Mouse (Mus musculus) fat pad, adult 2 months (tissue): ENCODE measurements around the gene Srp68.
"Not testable (repeated sequence)": the region's sequence is repeated elsewhere in the genome, so short reads cannot be mapped to it uniquely, and the experiment has no call there.

Experiments
- DNase-seq: peaks from one replicate; pipeline ENCODE4 v3.0.0-alpha.2; 2011; ENCODE audit warnings: low read depth, low spot score; ENCODE audit errors: extremely low read depth

Gene Srp68

GRCm38 (mm10) chr11:116283982-116284381, 10.0 kb upstream of the Srp68 start:
- no peak for DNase-seq

DNA sequence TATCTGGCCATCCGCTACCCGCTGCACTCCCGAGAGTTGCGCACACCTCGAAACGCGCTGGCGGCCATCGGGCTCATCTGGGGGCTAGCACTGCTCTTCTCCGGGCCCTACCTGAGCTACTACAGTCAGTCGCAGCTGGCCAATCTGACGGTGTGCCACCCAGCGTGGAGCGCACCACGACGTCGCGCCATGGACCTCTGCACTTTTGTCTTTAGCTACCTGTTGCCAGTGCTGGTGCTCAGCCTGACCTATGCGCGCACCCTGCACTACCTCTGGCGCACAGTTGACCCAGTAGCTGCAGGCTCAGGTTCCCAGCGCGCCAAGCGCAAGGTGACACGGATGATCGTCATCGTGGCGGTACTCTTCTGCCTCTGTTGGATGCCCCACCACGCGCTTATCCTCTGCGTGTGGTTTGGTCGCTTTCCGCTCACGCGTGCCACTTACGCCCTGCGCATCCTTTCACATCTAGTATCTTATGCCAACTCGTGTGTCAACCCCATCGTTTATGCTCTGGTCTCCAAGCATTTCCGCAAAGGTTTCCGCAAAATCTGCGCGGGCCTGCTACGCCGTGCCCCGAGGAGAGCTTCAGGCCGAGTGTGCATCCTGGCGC, 9.0 kb upstream of the Srp68 start:
- no peak for DNase-seq

DNA sequence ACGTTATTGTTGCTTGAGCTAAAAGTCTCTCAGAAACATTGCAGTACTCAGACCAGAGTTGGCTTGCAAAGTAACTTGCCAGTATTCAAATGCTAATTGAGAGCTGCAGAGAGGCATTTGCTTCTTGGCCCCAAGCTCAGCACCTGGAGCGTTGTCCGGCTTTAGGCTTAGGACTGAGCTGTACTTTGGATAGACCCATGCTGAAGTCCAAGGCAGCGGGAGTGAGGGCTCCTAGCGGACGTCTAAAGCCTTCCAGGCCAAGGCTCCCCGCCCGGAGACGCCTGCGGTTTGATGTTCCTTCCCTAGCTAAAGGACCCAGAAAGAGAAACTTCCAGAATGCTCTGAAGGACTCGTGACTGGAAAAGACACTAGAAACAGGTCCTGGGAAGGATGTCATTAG, 8.1 kb upstream of the Srp68 start:
- no peak for DNase-seq

DNA sequence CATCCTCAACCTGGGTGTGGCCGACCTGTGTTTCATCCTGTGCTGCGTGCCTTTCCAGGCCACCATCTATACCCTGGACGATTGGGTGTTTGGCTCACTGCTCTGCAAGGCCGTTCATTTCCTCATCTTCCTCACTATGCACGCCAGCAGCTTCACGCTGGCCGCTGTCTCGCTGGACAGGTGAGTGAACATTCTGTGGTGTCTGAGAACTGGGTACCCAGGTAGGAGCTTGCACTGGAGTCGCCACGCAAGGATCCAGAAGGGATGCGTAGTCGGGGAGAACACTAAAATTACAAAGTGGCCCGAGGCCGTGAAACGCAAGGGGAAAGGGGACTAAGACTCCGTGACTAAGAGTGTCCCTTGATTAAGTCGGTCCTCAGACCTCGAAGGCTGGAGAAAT, 7.7 kb upstream of the Srp68 start:
- no peak for DNase-seq

- no peak for DNase-seq
Observed at GRCm38 (mm10) chr11:116280751-116281663, 7.0 kb upstream of the Srp68 start, which contains the start of gene Galr2. Gene Galr2 (plus strand): TSS chr11:116280939.

DNA sequence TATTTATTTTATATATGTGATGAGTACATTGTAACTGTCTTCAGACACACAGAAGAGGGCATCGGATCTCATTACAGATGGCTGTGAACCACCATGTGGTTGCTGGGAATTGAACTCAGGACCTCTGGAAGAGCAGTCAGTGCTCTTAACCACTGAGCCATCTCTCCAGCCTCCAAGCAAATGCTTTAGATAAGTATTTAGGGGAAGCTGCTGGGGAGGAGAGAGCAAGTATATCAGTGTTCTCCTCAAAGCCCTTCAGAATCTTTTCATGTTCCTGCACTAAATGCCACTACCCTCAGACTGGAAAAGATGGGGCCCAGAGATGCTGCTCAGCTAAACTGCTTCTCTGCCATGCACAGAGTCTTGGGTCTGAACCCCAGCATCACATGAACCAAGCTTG, 3.2 kb upstream of the Srp68 start:
- DNase-seq = not testable (repeated sequence)

DNA sequence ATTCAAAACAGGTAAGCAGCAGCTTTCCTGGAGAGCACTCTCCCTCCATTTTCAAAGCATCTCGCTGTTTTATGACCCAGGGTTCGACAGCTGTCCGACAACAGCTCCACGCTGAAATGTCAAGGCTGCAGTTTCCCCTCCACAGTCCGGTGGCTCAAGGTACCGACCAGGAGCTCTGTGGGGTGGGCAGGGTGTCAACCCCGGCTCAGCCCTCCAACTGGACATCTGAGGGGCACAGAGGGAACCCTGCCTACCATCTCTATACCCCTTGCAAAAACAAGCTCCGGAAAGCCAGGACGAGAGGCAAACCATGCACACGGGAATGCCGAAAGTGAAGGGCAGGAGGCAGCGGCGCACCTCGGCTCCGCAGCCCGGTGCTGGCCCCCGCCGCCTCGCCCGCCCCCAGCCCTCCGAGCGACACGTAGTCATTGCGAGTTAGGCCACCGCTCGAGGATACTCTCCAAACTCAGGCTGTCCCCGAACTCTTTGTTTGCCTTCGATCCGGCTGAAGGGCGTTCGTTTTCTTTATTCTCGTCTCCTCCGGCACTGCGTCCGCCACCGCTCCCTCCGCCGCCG, 460 bp downstream of the Srp68 start:
- no peak for DNase-seq

- no peak for DNase-seq
Observed at GRCm38 (mm10) chr11:116272589-116273468, 1.2 kb downstream of the Srp68 start.

- DNase-seq = no peak
Observed at GRCm38 (mm10) chr11:116269560-116269959, 4.5 kb downstream of the Srp68 start.

DNA sequence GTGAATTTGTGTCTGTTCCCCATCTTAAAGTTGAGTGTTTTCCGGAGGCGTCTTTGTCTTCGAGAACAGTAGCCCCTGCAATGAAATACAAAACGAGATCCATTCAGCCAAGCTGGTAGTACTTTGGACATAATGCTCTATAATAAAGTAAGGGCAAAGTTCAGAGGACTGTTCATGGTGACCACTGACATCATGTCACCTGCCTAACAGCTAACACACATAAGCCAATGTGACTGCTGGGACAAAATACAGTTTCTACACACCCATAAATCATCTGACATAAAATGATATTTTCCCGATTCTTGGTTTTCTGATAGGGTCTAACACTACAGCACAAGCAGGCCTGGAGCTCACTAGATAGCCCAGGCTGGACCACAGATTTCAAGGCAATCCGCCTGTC, 5.7 kb downstream of the Srp68 start:
- no peak for DNase-seq

GRCm38 (mm10) chr11:116267637-116268036, 6.4 kb downstream of the Srp68 start:
- no peak for DNase-seq

GRCm38 (mm10) chr11:116265850-116266249, 8.2 kb downstream of the Srp68 start:
- no peak for DNase-seq

GRCm38 (mm10) chr11:116265352-116265751, 8.7 kb downstream of the Srp68 start:
- no peak for DNase-seq

DNA sequence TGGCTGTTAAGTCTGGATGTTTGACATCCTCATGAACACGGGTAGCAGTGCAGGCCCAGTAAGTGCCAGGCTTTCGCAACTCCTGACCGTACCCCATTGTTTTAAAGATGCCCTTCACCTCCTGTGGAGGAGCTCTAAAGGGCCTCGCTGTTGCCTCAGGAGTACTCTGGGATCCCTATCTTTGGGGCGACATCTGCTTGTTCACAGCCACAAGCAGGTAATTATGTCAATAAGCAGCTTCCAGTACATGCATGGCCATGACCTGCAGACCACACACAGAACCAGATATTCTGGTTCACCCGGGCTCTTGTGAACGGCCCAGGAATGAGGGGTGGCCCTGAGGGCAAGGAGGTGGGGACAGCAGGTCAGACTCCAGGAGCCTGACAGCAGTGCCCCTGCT, 13.8 kb downstream of the Srp68 start:
- peak; percentile 54 for DNase-seq

- no peak for DNase-seq
Observed at GRCm38 (mm10) chr11:116259461-116259860, 14.6 kb downstream of the Srp68 start.

- DNase-seq = no peak
Observed at GRCm38 (mm10) chr11:116255982-116256675, 17.9 kb downstream of the Srp68 start.

DNA sequence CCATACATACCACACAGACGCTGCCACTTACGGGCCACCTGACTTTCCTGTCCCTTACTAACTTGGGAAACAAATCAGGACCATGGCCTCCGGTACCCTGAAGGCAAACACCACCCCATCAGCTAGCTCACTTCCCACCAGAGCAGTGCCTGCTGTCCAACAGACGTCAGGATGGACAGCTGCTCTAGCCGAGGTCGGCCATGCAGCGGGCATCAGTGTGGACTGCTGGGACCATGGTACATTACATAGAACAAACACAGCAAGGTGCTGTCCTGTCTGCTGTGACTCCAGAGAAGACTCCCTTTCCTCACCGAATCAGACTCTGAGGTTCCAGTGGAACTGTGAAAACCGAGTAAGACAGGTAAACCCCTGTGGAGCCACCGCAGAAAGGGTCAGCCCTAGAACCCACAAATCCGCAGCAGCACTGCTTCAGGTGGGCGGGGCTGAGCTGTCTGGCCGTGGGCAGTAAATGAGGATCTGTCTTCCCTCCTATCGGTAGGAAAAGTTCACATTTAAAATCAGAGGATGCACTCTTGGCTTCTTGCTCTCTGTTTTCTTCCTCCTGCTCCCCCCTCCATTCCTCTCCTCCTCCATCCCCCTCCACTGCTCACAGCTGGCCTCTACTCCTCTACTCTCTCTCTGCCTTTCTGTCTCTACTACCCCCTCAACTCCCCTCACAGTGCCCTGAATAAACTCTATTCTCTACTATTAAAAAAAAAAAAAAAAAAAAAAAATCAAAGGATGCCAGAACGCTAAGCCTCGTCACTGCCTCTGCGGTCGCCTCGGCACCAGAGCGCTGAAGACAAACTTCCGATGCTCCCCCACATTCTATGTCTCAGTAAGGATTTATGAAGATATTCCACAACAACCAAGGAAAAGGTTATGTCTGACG, 18.7 kb downstream of the Srp68 start:
- no peak for DNase-seq

GRCm38 (mm10) chr11:116254627-116255026, 19.4 kb downstream of the Srp68 start:
- no peak for DNase-seq

DNA sequence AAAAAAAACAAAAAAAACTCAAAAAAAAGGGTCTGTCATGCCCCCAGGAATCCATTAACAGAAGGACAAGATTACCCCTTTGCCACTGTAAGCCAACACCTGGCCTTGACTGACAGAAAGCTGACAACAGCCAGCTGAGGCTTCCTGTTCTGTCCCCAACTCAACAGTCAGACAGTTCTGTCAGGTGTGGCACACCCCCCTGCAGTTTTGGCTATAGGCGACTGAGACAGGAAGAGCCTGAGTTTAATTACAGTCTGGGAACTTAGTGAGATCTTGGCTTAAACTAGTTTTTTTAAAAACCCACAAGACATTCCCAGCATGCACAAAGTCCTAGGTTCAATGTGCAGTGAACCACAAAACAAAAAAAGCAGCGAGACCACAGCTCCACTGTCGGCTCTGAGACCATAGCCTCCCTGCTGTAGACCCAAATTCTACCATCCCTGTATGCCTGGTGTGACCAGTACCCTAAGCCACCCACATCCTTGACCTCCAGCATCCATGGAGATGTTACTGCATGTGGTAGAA, 20.9 kb downstream of the Srp68 start:
- DNase-seq = no peak
